Mouse (Mus musculus): ENCODE results near the gene 2010111I01Rik.

Gene 2010111I01Rik

DNA sequence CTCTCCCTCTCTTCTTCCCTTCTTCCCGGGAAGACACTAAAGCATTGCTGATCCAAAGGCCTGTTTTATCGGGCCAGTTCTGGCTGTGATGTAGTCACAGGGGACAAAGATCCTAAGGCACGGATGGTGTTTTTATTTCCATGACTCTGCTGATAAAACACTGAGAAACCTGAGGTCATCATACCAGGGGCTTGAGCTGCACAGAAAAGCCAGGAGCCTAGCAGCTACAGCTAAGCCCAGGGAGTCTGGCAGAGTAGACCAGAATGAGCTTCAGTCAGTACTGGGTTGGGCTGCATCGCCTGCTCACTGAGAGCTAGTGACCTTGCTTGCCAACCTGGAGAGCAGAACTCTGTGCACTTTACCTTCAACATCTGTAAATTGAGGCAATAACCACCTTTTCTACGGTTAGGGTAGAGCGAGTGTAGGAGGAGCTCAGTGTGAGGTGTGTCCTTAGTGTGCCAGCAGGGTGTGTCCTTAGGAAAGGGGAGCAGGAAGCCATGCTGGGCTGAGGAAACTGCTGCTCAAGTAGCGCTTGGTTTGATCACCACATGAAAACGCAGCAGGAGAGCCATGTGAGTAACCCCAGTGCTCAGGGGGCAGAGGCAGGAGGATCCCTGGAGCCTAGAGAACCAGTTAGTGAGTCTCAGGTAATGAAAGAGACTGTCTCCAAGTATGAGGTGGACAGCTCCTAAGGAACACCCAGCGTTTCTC is 186.5 kb downstream of the 2010111I01Rik start:
- DNase-seq (ENCODE audit: extremely low spot score): no peak

DNA sequence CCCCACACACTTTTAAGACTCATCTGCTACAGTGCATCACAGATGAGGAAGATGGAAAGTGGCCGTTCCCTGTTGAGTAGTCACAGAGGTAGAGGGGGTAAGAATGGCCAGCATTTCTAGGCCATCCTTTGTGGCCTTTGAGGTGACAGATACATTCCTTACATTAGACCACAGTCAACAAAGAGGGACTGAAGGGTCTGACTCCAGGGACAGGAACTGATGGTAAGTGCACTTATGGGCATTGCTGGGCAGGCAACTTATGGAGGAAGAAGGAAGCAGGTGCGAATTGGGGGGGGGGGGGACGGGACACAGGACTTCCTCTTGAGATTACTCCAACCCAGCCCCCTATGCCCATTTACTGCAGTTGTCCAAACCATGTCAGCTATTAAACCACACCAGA is 187.8 kb downstream of the 2010111I01Rik start:
- DNase-seq (ENCODE audit: extremely low spot score): no peak

DNA sequence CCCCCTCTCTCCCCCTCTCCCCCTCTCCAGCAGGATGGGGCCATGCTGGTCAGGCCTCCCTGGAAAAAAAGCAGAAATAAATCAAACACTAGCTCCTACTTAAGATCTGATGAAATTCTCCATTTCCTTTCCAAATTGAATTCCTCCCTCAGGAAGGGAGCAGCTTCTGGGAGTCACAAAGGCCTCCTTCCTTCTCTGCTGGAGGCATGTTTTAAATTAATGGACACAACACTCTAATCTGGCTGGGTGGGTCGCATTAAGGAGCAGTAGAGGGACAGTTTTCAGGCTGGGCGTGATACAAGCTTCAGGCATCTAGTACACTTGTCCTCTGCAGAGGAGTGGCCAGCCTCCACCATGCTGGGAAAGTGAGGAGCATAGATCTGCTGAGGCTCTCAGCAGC is 188.7 kb downstream of the 2010111I01Rik start:
- DNase-seq (ENCODE audit: extremely low spot score): no peak

DNA sequence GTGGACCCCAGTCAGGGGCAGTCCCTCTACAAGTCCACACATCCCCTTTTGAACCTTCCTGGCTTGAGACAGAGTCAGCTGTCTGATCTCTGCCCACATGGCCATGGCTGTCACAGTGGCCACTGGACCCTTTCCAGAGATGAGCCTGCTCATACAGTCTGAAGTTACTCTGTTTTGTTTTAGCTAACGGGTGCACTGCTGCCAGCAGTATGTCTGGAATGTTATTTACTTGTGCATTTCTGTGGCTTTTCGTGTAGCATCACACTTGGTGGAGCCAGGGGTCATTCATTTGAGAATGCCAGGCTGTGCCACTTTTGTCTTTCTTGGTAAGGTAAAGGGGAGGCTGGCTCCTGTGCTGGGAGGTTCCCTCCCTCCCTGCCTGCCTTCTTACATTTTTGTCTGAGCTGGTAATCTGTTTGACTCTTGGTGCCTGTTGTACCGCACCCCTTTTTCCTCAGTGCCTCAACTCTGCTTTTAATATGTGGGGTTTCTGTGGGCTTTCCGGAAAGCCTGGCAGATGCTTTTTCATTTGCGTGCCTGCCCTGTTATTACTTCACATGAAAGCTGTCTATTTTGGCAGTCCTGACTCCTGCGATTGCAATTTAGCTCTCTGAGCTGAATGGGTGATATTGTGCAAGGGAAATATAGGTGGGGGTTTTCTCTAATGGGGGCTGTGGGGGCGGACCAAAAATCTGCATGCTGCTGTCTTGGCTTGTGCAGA is 190.3 kb downstream of the 2010111I01Rik start:
- no peak for DNase-seq (ENCODE audit: extremely low spot score)

DNA sequence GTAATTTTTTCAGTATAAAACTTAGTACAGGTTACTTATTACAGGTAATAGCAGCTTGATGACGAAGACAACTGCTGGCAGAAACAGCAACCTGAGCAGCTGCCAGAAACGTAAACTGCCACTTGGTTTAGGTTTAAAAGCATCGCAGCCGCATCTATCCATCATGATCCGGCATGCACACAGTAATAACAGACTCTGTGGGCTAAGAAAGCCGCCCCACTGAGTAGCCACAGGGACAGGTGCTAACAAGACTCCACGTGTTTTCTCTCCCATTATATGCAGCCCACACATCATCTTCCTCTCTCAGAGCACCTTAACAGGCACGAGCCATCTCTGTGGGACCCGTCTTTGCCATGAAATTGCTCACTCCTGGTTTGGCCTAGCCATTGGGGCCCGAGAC is 191.6 kb downstream of the 2010111I01Rik start:
- DNase-seq (ENCODE audit: extremely low spot score): no peak

DNA sequence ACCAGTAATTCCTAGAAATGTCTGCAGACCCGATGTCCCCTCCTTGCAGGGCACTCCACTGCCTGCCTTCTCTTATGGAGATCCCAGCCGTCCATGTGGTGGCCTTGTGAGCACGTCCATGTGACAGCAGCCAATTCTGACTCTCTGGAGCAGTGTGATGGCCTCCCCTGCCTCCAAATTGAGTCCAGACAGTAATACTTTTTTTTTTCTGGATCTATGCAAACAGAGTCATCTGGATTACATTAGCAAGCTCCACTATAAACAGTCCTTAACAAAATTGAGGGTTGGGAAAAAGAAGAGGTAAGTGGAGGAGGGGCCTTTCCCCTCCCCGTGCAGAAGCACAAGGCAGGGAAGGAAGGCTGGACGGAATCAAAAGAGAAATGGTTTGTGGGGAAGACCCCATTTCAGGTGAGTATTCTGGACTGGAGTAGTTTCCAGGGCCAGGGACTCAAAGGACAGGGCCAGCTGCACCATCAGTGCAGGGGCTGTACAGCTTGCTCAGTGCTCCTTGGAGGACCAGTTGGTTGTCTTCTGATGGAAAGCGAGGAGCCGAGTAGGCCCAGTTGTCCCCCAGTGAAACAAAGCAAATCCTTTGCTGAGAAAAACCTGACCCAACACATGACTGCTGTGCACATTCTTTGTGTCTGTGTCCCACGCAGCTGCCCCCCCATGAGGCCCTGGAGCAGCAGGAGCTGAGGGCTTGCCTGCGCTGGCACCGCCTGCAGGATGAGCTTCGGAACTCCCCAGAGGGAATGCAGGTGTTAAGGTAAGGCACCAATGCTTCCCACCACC is 205.8 kb downstream of the 2010111I01Rik start:
- DNase-seq (ENCODE audit: extremely low spot score): peak; percentile 34

DNA sequence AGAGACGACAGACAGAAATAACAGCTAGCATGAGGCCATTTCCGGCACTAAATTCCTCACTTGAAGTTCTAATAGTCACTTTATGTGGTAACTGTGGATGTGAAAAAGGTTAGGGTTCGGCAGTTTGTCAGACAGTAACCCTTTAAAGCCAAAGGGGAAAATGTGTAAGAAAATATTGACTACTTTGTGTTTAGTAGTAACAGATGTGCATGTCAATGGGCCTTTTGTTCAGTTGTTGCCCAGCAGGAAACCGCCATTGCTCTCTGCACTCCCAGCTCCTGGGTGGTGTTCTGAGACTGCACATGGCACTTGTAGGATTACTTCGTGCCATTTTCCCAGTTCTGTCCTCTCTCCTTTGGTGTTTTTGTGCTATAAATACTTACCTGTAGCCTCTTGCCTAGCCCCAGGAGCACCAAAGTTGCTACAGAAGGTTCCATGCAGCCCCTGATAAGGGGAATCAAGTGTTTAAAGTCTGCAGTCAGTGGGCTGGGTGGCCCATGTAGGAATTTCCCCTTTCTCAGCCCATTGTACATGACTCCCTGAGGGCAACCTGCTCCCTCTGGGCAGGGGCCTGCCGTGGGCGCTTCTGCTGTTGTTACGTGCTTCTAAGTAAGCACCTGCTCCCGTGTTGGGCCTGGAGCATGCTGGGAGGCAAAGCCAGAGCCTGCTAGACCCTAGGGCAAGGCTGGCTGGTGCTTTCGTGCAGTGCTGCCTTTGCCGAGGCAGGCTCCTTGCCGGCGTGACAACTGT is 206.8 kb downstream of the 2010111I01Rik start:
- peak; percentile 49 for DNase-seq (ENCODE audit: extremely low spot score)

DNA sequence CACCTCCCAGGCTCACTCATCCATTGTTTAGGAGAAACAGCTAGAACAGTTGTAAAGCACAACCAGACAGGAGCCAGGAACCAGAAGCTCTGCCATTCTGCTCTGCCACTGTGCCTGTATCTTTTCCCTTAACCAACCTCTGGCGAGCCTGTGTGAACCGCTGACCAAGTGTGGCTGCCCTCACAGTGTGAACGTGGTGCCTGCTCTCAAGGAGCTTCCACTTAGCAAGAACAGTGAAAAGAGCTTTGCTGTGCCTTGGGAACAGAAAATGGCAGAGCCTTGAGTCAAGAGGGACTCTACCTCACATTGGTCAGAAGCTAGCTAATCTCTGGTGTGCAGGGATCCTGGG is 207.4 kb downstream of the 2010111I01Rik start:
- no peak for DNase-seq (ENCODE audit: extremely low spot score)

DNA sequence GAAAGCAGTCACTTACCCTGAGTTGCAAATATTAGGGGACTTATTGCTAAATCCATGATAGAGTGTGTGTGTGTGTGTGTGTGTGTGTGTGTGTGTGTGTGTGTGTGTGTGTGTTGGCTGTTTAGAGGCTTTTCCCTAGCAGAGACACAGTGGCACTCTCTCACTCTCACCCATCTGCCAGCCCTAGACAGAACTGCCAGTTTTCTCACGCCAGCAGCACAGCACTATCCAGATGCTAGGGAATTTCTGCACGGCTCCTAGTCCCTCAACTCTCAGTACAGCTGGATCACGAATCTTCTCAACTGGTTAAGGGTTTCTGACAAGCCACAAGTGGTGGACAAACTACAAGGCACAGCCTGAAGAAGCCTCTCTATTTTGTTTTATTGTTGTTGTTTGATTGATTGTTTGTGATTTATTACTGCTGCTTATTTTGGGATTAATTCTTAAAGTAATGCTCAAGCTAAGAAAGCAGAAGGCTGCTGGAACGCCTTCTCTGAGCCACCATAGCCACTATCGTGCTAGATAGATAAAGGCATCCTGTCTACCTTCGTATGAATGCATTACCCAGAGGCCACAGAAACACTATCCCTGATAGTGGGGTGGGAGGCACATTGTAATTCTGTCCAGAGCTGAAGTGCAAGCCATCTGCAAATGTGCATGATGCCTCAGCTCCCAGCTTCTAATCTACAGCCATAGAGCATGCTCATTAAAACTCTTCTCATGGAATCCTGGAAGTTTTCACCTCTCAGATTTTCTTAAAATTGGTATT is 209.7 kb downstream of the 2010111I01Rik start:
- DNase-seq (ENCODE audit: extremely low spot score): no peak

DNA sequence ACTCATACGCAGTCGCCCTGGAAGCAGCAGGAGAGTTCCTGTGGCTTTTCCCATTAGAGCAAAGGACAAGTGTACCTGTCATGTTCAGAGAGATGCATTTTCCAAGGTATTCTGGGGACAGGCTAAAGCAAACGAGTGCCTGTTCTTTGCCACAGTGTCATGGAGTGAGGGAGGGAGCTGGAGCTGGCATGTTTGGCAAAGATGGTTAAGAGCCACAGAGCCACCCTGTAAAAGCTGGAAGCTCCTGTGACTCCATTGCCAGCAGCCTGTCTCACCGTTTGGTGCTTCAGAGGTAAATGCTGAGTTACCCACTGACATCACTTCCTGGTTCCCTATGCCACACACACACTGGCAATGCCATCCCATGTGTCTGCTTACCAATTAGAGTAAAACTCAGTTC is 211.4 kb downstream of the 2010111I01Rik start:
- no peak for DNase-seq (ENCODE audit: extremely low spot score)

DNA sequence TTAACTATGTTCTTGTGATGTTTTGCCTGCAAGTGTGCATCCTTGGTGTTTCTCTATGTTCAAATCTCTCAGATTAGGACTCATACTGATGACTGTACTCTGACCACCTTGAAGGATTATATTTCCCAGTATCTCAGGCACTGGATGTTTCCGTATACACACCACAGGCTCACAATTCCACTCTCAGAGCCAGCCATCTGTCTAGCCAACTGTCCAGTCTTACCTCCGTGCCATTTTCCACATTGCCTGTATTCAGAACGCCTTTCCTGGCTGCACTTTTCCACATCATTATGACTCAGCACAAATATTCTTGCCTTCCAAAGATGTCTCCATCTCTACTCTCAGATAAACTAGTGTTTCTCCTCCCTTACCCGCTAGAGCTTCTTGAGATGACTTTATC is 212.5 kb downstream of the 2010111I01Rik start:
- no peak for DNase-seq (ENCODE audit: extremely low spot score)

DNA sequence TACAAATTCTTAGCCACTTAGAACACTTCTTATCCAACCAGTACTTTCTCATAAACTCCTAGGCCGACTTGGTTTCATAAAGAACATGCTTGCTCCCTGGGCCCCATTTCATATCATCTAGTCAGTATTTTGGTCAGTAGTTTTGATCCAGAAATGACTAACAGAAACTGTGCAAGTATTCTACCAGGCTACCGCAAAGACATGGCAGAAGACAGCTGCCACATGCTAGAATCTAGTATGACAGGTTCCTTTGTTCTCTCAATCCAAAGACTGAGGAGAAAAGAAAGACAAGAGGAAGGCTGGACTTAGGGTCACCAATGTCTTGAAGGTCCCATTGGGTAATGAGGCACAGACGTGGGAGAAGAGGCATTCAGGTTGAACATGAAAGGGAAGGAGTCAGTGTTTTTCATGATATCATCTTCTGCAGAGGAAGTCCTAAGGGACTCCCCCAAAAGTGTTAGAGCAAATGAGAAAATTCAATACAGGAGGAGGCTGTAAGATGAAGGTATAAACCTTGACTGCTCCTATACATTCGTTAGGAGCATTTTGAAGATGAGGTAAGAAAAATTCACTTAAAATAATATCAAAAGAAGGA is 216.0 kb downstream of the 2010111I01Rik start:
- no peak for DNase-seq (ENCODE audit: extremely low spot score)

DNA sequence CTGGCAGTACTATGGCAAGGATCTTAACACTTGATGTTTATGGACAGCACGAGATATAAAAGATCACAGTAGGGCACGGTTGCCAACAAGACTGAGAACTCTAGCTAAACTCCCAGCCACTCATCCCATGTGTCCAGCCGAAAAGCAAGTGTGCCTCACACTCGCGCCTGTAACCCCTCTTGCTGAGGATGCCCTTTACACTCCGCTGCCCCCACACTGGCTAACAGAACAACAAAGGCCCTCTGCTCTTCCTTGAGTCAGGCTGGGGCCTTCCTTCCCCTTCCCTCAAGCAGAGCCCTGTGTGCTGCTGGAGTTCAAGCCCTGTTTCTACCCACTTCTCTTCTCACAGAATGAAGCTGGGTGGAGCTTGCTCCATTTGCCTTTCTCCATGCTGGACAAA is 220.3 kb downstream of the 2010111I01Rik start:
- DNase-seq (ENCODE audit: extremely low spot score): no peak

DNA sequence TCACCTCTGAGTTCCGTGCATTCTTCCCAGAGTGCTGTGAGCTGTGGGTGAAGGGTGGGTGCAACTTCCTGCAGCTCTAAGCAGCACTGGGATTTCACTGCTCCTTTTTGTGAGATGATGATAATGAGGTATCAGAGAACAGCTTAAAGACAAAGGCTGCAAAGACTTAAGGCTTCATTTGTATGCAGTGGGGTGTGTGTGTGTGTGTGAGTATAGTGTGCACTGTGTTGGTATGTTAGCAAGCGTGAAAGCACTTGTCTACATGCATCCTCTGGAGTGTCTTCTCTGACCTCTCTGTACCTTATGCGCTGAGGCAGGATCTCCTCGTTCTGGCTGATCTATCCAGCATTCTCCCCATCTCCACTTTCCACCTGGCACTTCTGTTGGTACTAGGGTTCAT is 221.5 kb downstream of the 2010111I01Rik start:
- no peak for DNase-seq (ENCODE audit: extremely low spot score)

DNA sequence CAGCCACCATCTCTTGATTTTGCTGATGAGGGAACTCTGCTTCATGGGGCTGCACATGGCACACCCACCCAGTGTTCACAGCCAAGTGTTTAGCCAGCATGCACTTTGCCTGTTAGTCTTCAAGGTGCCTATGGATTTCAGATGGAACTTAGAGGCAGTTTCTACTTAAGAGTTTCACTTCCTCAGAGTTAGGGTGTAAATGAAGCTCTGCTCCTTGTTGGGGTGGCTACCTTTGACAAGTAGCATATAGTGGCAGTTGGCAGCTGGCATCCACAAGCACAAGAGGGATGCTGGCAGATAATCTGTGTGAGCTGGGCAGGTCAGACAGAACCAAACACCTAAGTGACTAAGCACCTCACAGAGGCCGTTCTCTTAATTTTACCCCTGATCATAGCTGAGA is 221.9 kb downstream of the 2010111I01Rik start:
- no peak for DNase-seq (ENCODE audit: extremely low spot score)

DNA sequence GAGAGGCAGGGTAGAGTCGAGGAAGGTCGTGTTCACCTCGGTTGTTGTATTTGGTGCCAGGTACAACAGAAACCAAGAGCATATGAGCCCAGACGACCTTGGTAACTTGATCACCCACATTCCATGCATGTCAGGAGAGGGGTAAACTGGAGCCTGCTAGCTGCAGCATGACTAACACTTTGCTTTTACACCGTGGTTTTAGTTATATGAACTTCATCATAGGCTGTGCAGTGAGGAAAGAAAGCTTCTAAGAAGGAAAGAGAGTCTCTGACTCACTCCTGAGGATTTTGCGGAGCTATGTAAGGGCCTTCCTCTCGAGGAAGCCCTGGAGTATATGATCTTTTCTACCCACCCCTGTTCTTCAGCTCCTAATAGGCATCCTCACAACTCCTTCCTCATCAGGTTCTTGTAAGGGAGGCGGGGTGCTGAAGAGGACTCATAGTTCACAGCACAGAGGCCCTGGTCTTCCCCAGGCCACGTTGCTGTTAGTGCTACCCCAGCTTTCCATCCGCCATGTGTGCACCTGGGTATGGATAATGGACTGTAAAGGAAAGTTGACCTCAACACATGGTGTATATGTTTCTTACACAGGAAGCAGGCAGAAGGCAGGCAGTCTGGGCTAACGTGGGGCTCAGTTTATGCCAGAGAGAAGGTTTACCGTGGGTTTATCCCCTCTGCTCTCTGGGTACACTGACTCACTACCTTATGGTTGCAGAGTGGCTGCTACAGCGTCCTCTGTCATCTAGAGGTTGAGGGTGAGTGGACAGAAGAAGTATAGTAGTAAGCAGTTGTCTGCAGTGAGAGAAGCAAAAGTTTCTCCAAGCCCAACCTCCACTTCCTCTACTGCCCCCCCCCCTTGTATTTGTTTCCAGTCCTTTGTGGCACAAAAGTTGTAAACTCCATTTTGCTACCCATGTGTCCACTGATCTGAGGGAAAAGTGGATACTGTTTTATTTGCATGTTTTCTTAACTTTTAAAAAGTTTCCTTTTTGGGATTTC is 222.8 kb downstream of the 2010111I01Rik start:
- no peak for DNase-seq (ENCODE audit: extremely low spot score)

DNA sequence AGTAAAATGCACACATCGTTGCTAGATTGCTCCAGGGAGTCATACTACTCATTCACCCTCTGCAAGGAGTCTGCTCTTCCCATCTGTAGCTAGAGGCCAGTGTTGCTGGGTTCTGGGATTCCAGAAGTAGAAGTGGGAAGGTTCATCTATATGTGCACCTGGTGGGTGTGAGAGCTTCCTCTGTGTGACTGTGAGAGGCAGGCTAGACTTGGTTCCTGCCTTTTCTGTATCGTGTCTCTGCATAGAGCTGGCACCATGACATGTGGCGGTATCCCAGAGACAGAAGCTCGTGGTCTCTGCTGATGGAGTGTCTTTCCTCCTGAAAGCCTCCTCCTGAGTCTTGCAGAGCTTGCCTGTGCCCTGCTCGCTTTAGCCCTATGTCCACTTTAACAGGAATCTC is 223.6 kb downstream of the 2010111I01Rik start:
- DNase-seq (ENCODE audit: extremely low spot score): no peak

DNA sequence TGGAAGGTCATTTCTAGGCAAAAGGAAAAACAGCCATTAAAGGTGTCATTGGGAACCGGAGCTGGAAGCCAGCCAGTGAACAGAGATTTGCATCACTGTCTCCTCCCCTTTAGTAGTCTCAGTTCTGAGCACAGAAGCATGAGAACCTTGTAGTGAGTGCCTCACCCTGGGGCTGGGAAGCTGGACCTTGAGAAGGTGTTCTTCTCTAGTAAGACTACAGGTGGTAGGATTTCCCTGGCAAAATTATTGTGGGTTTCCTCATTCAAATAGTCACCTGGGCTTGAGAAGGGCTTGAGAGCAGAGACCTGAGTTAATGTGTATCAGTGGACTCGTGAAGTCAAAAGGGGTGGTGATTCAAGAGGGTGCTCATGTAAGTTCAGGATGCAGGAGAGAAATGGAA is 224.1 kb downstream of the 2010111I01Rik start:
- no peak for DNase-seq (ENCODE audit: extremely low spot score)

DNA sequence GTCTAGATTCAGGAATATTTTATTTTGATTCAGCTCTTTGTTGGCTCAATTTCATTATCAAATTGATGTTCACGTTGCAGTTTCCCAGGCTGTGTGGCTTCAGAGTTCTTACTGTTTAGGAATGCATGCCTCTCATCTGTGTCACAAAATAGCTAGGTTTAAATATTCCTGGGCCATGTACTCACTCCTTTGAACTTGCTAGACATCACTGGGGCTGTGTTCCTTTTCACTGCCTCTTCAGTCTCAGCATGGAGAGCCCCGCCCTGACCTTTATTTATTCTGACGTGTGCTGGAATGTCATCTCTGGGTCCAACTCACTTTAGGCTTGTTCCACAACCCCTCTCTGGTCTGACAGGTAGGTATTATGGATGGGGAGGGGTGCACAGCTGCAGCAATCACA is 228.7 kb downstream of the 2010111I01Rik start:
- DNase-seq (ENCODE audit: extremely low spot score): no peak

DNA sequence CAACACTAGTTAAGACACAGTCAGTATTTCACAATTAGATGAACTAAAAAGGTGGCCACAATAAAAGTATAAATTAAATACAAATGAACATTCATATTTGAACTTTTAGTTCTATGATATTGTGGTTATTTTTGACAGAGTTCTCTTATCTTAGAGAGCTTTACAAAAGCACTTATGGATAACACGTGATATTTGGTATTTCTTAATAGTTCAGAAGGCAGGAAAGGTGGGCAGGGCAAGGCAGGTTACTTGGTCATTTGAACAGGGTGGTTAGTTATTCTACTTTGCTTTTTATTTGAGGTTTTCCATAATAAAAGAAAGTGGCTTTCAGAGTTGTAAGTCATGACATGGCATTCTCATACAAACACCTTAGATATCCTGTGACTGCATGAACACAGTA is 233.3 kb downstream of the 2010111I01Rik start:
- no peak for DNase-seq (ENCODE audit: extremely low spot score)

Data from embryo, embryonic 9.5 days (tissue).